Mouse (Mus musculus): Measurements from ENCODE around the gene Slc24a1. TPM values are rescaled to one million over a fixed set of nuclear protein-coding genes. Genes with fewer than 3 reads are reported as not detected.
"Not testable (repeated sequence)": the region's sequence is repeated elsewhere in the genome, so short reads cannot be mapped to it uniquely, and the experiment has no call there.

Slc24a1 gene
- polyA plus RNA-seq (2014; fragmentation: Nextera tagmentation; extraction: Ambion mirVana): 0.07 TPM in 2 replicates

DNA sequence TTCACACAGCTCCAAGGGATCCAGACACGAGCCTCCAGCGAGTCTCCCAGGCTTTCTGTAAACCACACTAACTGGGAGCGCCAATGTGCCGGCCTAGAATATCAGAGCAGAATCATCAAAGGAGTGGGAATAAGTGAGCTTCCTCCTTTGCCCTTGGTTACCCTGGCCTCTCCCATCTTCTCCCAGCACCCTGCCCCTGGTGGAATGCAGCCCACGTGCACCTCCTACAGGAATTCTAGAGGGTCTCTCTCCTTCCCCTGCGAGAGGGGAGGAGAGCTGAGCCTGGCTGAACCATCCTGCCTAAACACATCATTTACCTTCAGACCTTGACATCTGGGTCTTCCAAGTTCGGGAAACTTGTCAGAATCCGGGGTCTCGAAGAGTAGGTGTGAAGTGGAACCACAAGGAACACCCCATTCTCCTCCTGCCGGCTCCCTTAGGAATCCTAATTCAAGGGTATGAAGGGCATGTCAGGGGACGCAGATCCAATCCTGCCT, at the start of gene Slc24a1:
TSS of gene Slc24a1 (minus strand) at position 447 of the 497 bp plus-strand sequence.
- H3K27me3 ChIP-seq (ENCODE audit: control insufficient read depth, insufficient read depth, low read length): no peaks in the 10 kb centered on the region; the same call in 1 of the 2 replicates
- ATAC-seq (ENCODE audit: insufficient number of reproducible peaks, low FRiP score, low TSS enrichment, low read depth): no peak
- 28% methylated on average over 11 of the region's 11 CpGs for WGBS

GRCm38 (mm10) chr9:64995464-64995863, 44.1 kb upstream of the Slc24a1 start:
- not testable (repeated sequence) for H3K9me3 ChIP-seq (ENCODE audit: control insufficient read depth, low read length); ATAC-seq (ENCODE audit: insufficient number of reproducible peaks, low FRiP score, low TSS enrichment, low read depth); DNase-seq (ENCODE audit: low spot score); H3K27ac ChIP-seq (replicated peaks; ENCODE audit: low read depth, low read length); H3K36me3 ChIP-seq (ENCODE audit: control insufficient read depth, insufficient read depth, low read length); H3K4me1 ChIP-seq (ENCODE audit: control insufficient read depth, insufficient read depth, low read length); H3K4me3 ChIP-seq (ENCODE audit: low read depth, low read length); H3K9ac ChIP-seq (ENCODE audit: low read length); H3K27me3 ChIP-seq (ENCODE audit: control insufficient read depth, insufficient read depth, low read length); H3K4me2 ChIP-seq (ENCODE audit: low read depth, severe bottlenecking)
- 86% methylated on average over 1 of the region's 1 CpGs for WGBS

More for the DNA sequence above, at the start of gene Slc24a1:
- no peak for DNase-seq (ENCODE audit: low spot score)
- Histone ChIP-seq H3K36me3 (ENCODE audit: control insufficient read depth, insufficient read depth, low read length) (no peaks in the 10 kb centered on the region), H3K27ac (replicated peaks; ENCODE audit: low read depth, low read length) (no peak within 1 kb of the TSS), H3K4me3 (ENCODE audit: low read depth, low read length) (no peak within 1 kb of the TSS), H3K4me1 (ENCODE audit: control insufficient read depth, insufficient read depth, low read length) (no peaks in the 10 kb centered on the region), H3K9me3 (ENCODE audit: control insufficient read depth, low read length) (no peaks in the 10 kb centered on the region), H3K4me2 (ENCODE audit: low read depth, severe bottlenecking) (no peak within 1 kb of the TSS), H3K9ac (ENCODE audit: low read length) (no peak within 1 kb of the TSS)

- DNase-seq (ENCODE audit: low spot score) (no peak), ATAC-seq (ENCODE audit: insufficient number of reproducible peaks, low FRiP score, low TSS enrichment, low read depth) (no peak)
- no peaks in the 10 kb centered on the region for H3K9me3 ChIP-seq (ENCODE audit: control insufficient read depth, low read length)
- no peaks in the 10 kb centered on the region for H3K4me1 ChIP-seq (ENCODE audit: control insufficient read depth, insufficient read depth, low read length)
- H3K4me3 ChIP-seq (ENCODE audit: low read depth, low read length): no peak overlapping the region
- H3K4me2 ChIP-seq (ENCODE audit: low read depth, severe bottlenecking): no peak overlapping the region
- no peak overlapping the region for H3K9ac ChIP-seq (ENCODE audit: low read length)
- WGBS: 86% methylated on average over 7 of the region's 7 CpGs
- no peak overlapping the region for H3K27ac ChIP-seq (replicated peaks; ENCODE audit: low read depth, low read length)
- H3K36me3 ChIP-seq (ENCODE audit: control insufficient read depth, insufficient read depth, low read length): peaks cover 22% of the 10 kb centered on the region
- H3K27me3 ChIP-seq (ENCODE audit: control insufficient read depth, insufficient read depth, low read length): no peaks in the 10 kb centered on the region
These were observed 38.9 kb upstream of the Slc24a1 start for GRCm38 (mm10) chr9:64990291-64990690.

- DNase-seq (ENCODE audit: low spot score) (no peak), ATAC-seq (ENCODE audit: insufficient number of reproducible peaks, low FRiP score, low TSS enrichment, low read depth) (no peak)
- Histone ChIP-seq H3K4me2 (ENCODE audit: low read depth, severe bottlenecking) (no peak overlapping the region), H3K4me1 (ENCODE audit: control insufficient read depth, insufficient read depth, low read length) (no peaks in the 10 kb centered on the region), H3K36me3 (ENCODE audit: control insufficient read depth, insufficient read depth, low read length) (peaks cover 26% of the 10 kb centered on the region), H3K27me3 (ENCODE audit: control insufficient read depth, insufficient read depth, low read length) (no peaks in the 10 kb centered on the region), H3K27ac (replicated peaks; ENCODE audit: low read depth, low read length) (no peak overlapping the region), H3K9ac (ENCODE audit: low read length) (no peak overlapping the region), H3K9me3 (ENCODE audit: control insufficient read depth, low read length) (no peaks in the 10 kb centered on the region), H3K4me3 (ENCODE audit: low read depth, low read length) (no peak overlapping the region)
- 92% methylated on average over 6 of the region's 6 CpGs for WGBS
These were observed 37.0 kb upstream of the Slc24a1 start for GRCm38 (mm10) chr9:64988443-64988842.

- ATAC-seq (ENCODE audit: insufficient number of reproducible peaks, low FRiP score, low TSS enrichment, low read depth): no peak
These were observed 36.2 kb upstream of the Slc24a1 start for GRCm38 (mm10) chr9:64987651-64988050.

GRCm38 (mm10) chr9:64985807-64986206, 34.4 kb upstream of the Slc24a1 start:
- ATAC-seq (ENCODE audit: insufficient number of reproducible peaks, low FRiP score, low TSS enrichment, low read depth) (no peak), DNase-seq (ENCODE audit: low spot score) (no peak)
- Histone ChIP-seq H3K36me3 (ENCODE audit: control insufficient read depth, insufficient read depth, low read length) (peaks cover 30% of the 10 kb centered on the region), H3K4me2 (ENCODE audit: low read depth, severe bottlenecking) (no peak overlapping the region), H3K4me1 (ENCODE audit: control insufficient read depth, insufficient read depth, low read length) (no peaks in the 10 kb centered on the region), H3K4me3 (ENCODE audit: low read depth, low read length) (no peak overlapping the region), H3K27me3 (ENCODE audit: control insufficient read depth, insufficient read depth, low read length) (no peaks in the 10 kb centered on the region), H3K9me3 (ENCODE audit: control insufficient read depth, low read length) (no peaks in the 10 kb centered on the region), H3K27ac (replicated peaks; ENCODE audit: low read depth, low read length) (0 out of 2 replicates have a peak overlapping the region, but pooled peaks have one; percentile 36), H3K9ac (ENCODE audit: low read length) (no peak overlapping the region)
- 90% methylated on average over 9 of the region's 9 CpGs for WGBS

More at GRCm38 (mm10) chr9:64987651-64988050, 36.2 kb upstream of the Slc24a1 start:
- DNase-seq (ENCODE audit: low spot score): no peak
- no peak overlapping the region for H3K9ac ChIP-seq (ENCODE audit: low read length)
- H3K9me3 ChIP-seq (ENCODE audit: control insufficient read depth, low read length): no peaks in the 10 kb centered on the region
- H3K36me3 ChIP-seq (ENCODE audit: control insufficient read depth, insufficient read depth, low read length): peaks cover 24% of the 10 kb centered on the region
- H3K4me3 ChIP-seq (ENCODE audit: low read depth, low read length): no peak overlapping the region
- 92% methylated on average over 2 of the region's 2 CpGs for WGBS
- no peaks in the 10 kb centered on the region for H3K27me3 ChIP-seq (ENCODE audit: control insufficient read depth, insufficient read depth, low read length)
- H3K4me1 ChIP-seq (ENCODE audit: control insufficient read depth, insufficient read depth, low read length): no peaks in the 10 kb centered on the region
- H3K27ac ChIP-seq (replicated peaks; ENCODE audit: low read depth, low read length): no peak overlapping the region
- H3K4me2 ChIP-seq (ENCODE audit: low read depth, severe bottlenecking): no peak overlapping the region

- Histone ChIP-seq H3K9ac (ENCODE audit: low read length) (no peak overlapping the region), H3K4me1 (ENCODE audit: control insufficient read depth, insufficient read depth, low read length) (no peaks in the 10 kb centered on the region), H3K4me3 (ENCODE audit: low read depth, low read length) (no peak overlapping the region), H3K27me3 (ENCODE audit: control insufficient read depth, insufficient read depth, low read length) (no peaks in the 10 kb centered on the region), H3K9me3 (ENCODE audit: control insufficient read depth, low read length) (no peaks in the 10 kb centered on the region), H3K36me3 (ENCODE audit: control insufficient read depth, insufficient read depth, low read length) (peaks cover 32% of the 10 kb centered on the region), H3K4me2 (ENCODE audit: low read depth, severe bottlenecking) (no peak overlapping the region), H3K27ac (replicated peaks; ENCODE audit: low read depth, low read length) (no peak overlapping the region)
- ATAC-seq (ENCODE audit: insufficient number of reproducible peaks, low FRiP score, low TSS enrichment, low read depth) (no peak), DNase-seq (ENCODE audit: low spot score) (no peak)
- 81% methylated on average over 8 of the region's 8 CpGs for WGBS
These were observed 33.8 kb upstream of the Slc24a1 start for GRCm38 (mm10) chr9:64985037-64985794.

DNA sequence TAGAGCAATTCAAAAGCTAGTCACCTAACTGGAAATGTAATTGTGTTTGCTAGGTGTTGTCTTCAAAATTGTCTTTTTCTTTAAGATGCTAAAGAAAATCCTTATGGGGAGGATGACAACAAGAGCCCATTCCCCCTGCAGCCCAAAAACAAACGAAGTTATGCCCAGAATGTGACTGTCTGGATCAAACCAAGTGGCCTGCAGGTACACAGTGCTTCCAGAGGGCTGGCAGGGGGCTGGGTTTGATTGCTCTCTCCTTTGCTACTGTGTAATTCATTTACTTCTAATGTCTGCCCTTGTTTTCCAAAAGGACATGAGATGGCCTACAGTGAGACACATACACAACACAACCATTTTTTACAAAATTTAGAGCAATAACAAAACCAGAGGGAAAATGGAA, 30.5 kb upstream of the Slc24a1 start:
- no peak for ATAC-seq (ENCODE audit: insufficient number of reproducible peaks, low FRiP score, low TSS enrichment, low read depth)

More for the DNA sequence above, 30.5 kb upstream of the Slc24a1 start:
- Histone ChIP-seq H3K4me2 (ENCODE audit: low read depth, severe bottlenecking) (no peak overlapping the region), H3K9me3 (ENCODE audit: control insufficient read depth, low read length) (no peaks in the 10 kb centered on the region), H3K4me3 (ENCODE audit: low read depth, low read length) (no peak overlapping the region), H3K36me3 (ENCODE audit: control insufficient read depth, insufficient read depth, low read length) (peaks cover 36% of the 10 kb centered on the region), H3K9ac (ENCODE audit: low read length) (no peak overlapping the region), H3K27me3 (ENCODE audit: control insufficient read depth, insufficient read depth, low read length) (no peaks in the 10 kb centered on the region), H3K27ac (replicated peaks; ENCODE audit: low read depth, low read length) (no peak overlapping the region), H3K4me1 (ENCODE audit: control insufficient read depth, insufficient read depth, low read length) (no peaks in the 10 kb centered on the region)
- no peak for DNase-seq (ENCODE audit: low spot score)
- 87% methylated on average over 1 of the region's 1 CpGs for WGBS
